Mouse (Mus musculus): ENCODE data around the gene Xpr1. TPM values are rescaled to one million over a fixed set of nuclear protein-coding genes. Genes with fewer than 3 reads are reported as not detected.
A peak's percentile ranks its signal among the peaks of the same experiment; 100 is the strongest.

Xpr1 gene
- polyA plus RNA-seq, 1 experiment from 2014 or later = 8.7 TPM

- no peak for ATAC-seq (ENCODE audit: borderline replicate concordance, extremely low read depth, low FRiP score, low TSS enrichment)
Measured at GRCm38 (mm10) chr1:155235641-155236040, 181.6 kb downstream of the Xpr1 start.

GRCm38 (mm10) chr1:155233931-155234607 lies 183.1 kb downstream of the Xpr1 start:
- H3K9me3 ChIP-seq = no peaks in the 10 kb centered on the region
- H3K9ac ChIP-seq = no peak overlapping the region
- peak overlapping the region; percentile 30; the same call in 1 of the 2 replicates for H3K4me2 ChIP-seq
- H3K4me3 ChIP-seq = no peak overlapping the region
- H3K27ac ChIP-seq = peak overlapping the region; percentile 91
- no peaks in the 10 kb centered on the region for H3K27me3 ChIP-seq
- no peaks in the 10 kb centered on the region for H3K36me3 ChIP-seq
- 27% methylated on average over 14 of the region's 14 CpGs for WGBS
- ATAC-seq (ENCODE audit: borderline replicate concordance, extremely low read depth, low FRiP score, low TSS enrichment) = peak; percentile 80
- H3K4me1 ChIP-seq = peaks cover 56% of the 10 kb centered on the region

More at GRCm38 (mm10) chr1:155235641-155236040, 181.6 kb downstream of the Xpr1 start:
- Histone ChIP-seq H3K27me3 (no peaks in the 10 kb centered on the region), H3K9ac (no peak overlapping the region), H3K4me1 (peaks cover 46% of the 10 kb centered on the region), H3K4me3 (no peak overlapping the region), H3K9me3 (no peaks in the 10 kb centered on the region), H3K36me3 (no peaks in the 10 kb centered on the region), H3K4me2 (no peak overlapping the region), H3K27ac (no peak overlapping the region)
- WGBS = 14% methylated on average over 2 of the region's 2 CpGs

GRCm38 (mm10) chr1:155233378-155233777 lies 183.8 kb downstream of the Xpr1 start:
- H3K9ac ChIP-seq = no peak overlapping the region
- ATAC-seq (ENCODE audit: borderline replicate concordance, extremely low read depth, low FRiP score, low TSS enrichment) = peak; percentile 2; the same call in 1 of the 2 replicates
- 66% methylated on average over 9 of the region's 9 CpGs for WGBS

DNA sequence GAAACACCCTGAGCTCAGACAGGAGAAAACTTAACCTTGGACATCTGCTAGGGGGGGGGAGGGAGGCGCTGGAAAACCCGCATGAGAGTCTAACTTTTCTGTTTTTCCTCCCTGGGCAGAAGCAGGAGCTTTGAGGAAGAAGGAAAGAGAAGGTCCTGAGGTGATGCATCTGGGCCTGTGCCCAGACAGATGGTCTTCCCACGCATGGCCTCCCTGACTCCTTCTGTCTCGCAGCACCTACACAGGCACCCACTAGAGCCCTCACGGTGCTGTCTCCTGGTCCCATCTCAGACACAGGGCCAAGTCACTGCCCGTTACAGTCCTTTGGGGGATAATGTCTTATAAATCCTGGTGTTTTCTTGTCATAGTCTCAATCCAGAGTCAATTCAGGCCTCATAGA lies 184.4 kb downstream of the Xpr1 start:
- Histone ChIP-seq H3K4me2 (no peak overlapping the region), H3K9me3 (no peaks in the 10 kb centered on the region), H3K4me3 (no peak overlapping the region), H3K27me3 (no peaks in the 10 kb centered on the region), H3K4me1 (peaks cover 56% of the 10 kb centered on the region), H3K27ac (peak overlapping the region; percentile 91), H3K9ac (no peak overlapping the region), H3K36me3 (no peaks in the 10 kb centered on the region)
- no peak for ATAC-seq (ENCODE audit: borderline replicate concordance, extremely low read depth, low FRiP score, low TSS enrichment)
- 65% methylated on average over 6 of the region's 6 CpGs for WGBS

More at GRCm38 (mm10) chr1:155233378-155233777, 183.8 kb downstream of the Xpr1 start:
- no peaks in the 10 kb centered on the region for H3K9me3 ChIP-seq
- no peaks in the 10 kb centered on the region for H3K36me3 ChIP-seq
- H3K4me1 ChIP-seq = peaks cover 56% of the 10 kb centered on the region
- no peaks in the 10 kb centered on the region for H3K27me3 ChIP-seq
- H3K4me2 ChIP-seq = no peak overlapping the region
- no peak overlapping the region for H3K4me3 ChIP-seq
- peak overlapping the region; percentile 91 for H3K27ac ChIP-seq

- Histone ChIP-seq H3K27me3 (no peaks in the 10 kb centered on the region), H3K9me3 (no peaks in the 10 kb centered on the region), H3K4me1 (peaks cover 55% of the 10 kb centered on the region), H3K4me2 (no peak overlapping the region), H3K27ac (peak overlapping the region; percentile 91), H3K36me3 (no peaks in the 10 kb centered on the region), H3K4me3 (no peak overlapping the region), H3K9ac (no peak overlapping the region)
- 64% methylated on average over 12 of the region's 12 CpGs for WGBS
- no peak for ATAC-seq (ENCODE audit: borderline replicate concordance, extremely low read depth, low FRiP score, low TSS enrichment)
Measured at GRCm38 (mm10) chr1:155232385-155232784, 184.8 kb downstream of the Xpr1 start.

GRCm38 (mm10) chr1:155229464-155230411 lies 187.5 kb downstream of the Xpr1 start:
- Histone ChIP-seq H3K4me1 (peaks cover 32% of the 10 kb centered on the region), H3K36me3 (no peaks in the 10 kb centered on the region; the same call in 1 of the 2 replicates), H3K9ac (no peak overlapping the region), H3K27ac (peak overlapping the region; percentile 57), H3K4me3 (no peak overlapping the region), H3K4me2 (no peak overlapping the region), H3K9me3 (no peaks in the 10 kb centered on the region), H3K27me3 (no peaks in the 10 kb centered on the region)
- WGBS = 36% methylated on average over 14 of the region's 14 CpGs
- no peak for ATAC-seq (ENCODE audit: borderline replicate concordance, extremely low read depth, low FRiP score, low TSS enrichment)

Small RNA genes lying within 50 kb of the gene (microRNA-seq; reads per million reads assigned to microRNA genes)
- gene Gm22569 = not detected

Other genes starting within 250 kb of the Xpr1 start
- 4.0 and 4.2 TPM in 2 replicates for gene BC034090, start 173.0 kb downstream of the Xpr1 start, polyA plus RNA-seq (2015; fragmentation: Nextera tagmentation; extraction: Ambion mirVana)
- gene Acbd6, start 140.7 kb upstream of the Xpr1 start, polyA plus RNA-seq (2015; fragmentation: Nextera tagmentation; extraction: Ambion mirVana) = 70.8 and 73.6 TPM in 2 replicates

Data from lung, embryonic 15.5 days (tissue).